Mouse (Mus musculus): ENCODE results near the gene Lancl3. TPM values are rescaled to one million over a fixed set of nuclear protein-coding genes. Genes with fewer than 3 reads are reported as not detected.
"Not testable (repeated sequence)": the region's sequence is repeated elsewhere in the genome, so short reads cannot be mapped to it uniquely, and the experiment has no call there.

Gene Lancl3
- polyA plus RNA-seq, 1 experiment from 2014 or later = 2.9 TPM

GRCm38 (mm10) chrX:9273377-9274002, 73.8 kb downstream of the Lancl3 start:
- no peak for DNase-seq (ENCODE audit: low spot score)
- peak overlapping the region; percentile 70 for H3K9ac ChIP-seq (ENCODE audit: low read length)
- 60% methylated on average over 12 of the region's 12 CpGs for WGBS

GRCm38 (mm10) chrX:9274321-9274720, 74.6 kb downstream of the Lancl3 start:
- no peaks in the 10 kb centered on the region for H3K36me3 ChIP-seq (ENCODE audit: control insufficient read depth, insufficient read depth, low read length)
- no peak overlapping the region for H3K27ac ChIP-seq (ENCODE audit: low read depth, low read length)
- H3K4me3 ChIP-seq (ENCODE audit: low read depth, low read length) = no peak overlapping the region
- H3K4me2 ChIP-seq (ENCODE audit: low read length) = no peak overlapping the region
- no peaks in the 10 kb centered on the region for H3K9me3 ChIP-seq (replicated peaks; ENCODE audit: control insufficient read depth, low read length)
- H3K27me3 ChIP-seq (replicated peaks; ENCODE audit: control insufficient read depth, insufficient read depth, low read length) = no peaks in the 10 kb centered on the region
- no peak overlapping the region for H3K9ac ChIP-seq (ENCODE audit: low read length)
- no peaks in the 10 kb centered on the region for H3K4me1 ChIP-seq (ENCODE audit: control insufficient read depth, insufficient read depth, low read length)
- no peak for ATAC-seq
- WGBS = 72% methylated on average over 8 of the region's 8 CpGs
- no peak for DNase-seq (ENCODE audit: low spot score)

More at GRCm38 (mm10) chrX:9273377-9274002, 73.8 kb downstream of the Lancl3 start:
- Histone ChIP-seq H3K27ac (ENCODE audit: low read depth, low read length) (no peak overlapping the region), H3K9me3 (replicated peaks; ENCODE audit: control insufficient read depth, low read length) (no peaks in the 10 kb centered on the region), H3K4me1 (ENCODE audit: control insufficient read depth, insufficient read depth, low read length) (no peaks in the 10 kb centered on the region), H3K4me3 (ENCODE audit: low read depth, low read length) (peak overlapping the region; percentile 50), H3K27me3 (replicated peaks; ENCODE audit: control insufficient read depth, insufficient read depth, low read length) (no peaks in the 10 kb centered on the region), H3K4me2 (ENCODE audit: low read length) (peak overlapping the region; percentile 49), H3K36me3 (ENCODE audit: control insufficient read depth, insufficient read depth, low read length) (no peaks in the 10 kb centered on the region)
- no peak for ATAC-seq

GRCm38 (mm10) chrX:9283464-9283863, 83.8 kb downstream of the Lancl3 start, which contains the start of gene H2al1m:
Gene H2al1m, plus strand, starts transcription at chrX:9283764.
- H3K9me3 ChIP-seq (replicated peaks; ENCODE audit: control insufficient read depth, low read length); H3K4me2 ChIP-seq (ENCODE audit: low read length); H3K36me3 ChIP-seq (ENCODE audit: control insufficient read depth, insufficient read depth, low read length); H3K4me3 ChIP-seq (ENCODE audit: low read depth, low read length); H3K4me1 ChIP-seq (ENCODE audit: control insufficient read depth, insufficient read depth, low read length); H3K27me3 ChIP-seq (replicated peaks; ENCODE audit: control insufficient read depth, insufficient read depth, low read length); DNase-seq (ENCODE audit: low spot score); H3K27ac ChIP-seq (ENCODE audit: low read depth, low read length); ATAC-seq; H3K9ac ChIP-seq (ENCODE audit: low read length): not testable (repeated sequence)
- no CpG with 5 or more reads among the region's 1 CpGs for WGBS

GRCm38 (mm10) chrX:9293140-9293829, 93.6 kb downstream of the Lancl3 start:
- not testable (repeated sequence) for H3K4me3 ChIP-seq (ENCODE audit: low read depth, low read length); H3K9me3 ChIP-seq (replicated peaks; ENCODE audit: control insufficient read depth, low read length); H3K27ac ChIP-seq (ENCODE audit: low read depth, low read length); H3K36me3 ChIP-seq (ENCODE audit: control insufficient read depth, insufficient read depth, low read length); H3K4me2 ChIP-seq (ENCODE audit: low read length); H3K9ac ChIP-seq (ENCODE audit: low read length); H3K4me1 ChIP-seq (ENCODE audit: control insufficient read depth, insufficient read depth, low read length); ATAC-seq; DNase-seq (ENCODE audit: low spot score); H3K27me3 ChIP-seq (replicated peaks; ENCODE audit: control insufficient read depth, insufficient read depth, low read length)
- 80% methylated on average over 3 of the region's 4 CpGs for WGBS

GRCm38 (mm10) chrX:9298413-9298864, 98.7 kb downstream of the Lancl3 start:
- Histone ChIP-seq H3K4me2 (ENCODE audit: low read length) (no peak overlapping the region), H3K9ac (ENCODE audit: low read length) (no peak overlapping the region)
- ATAC-seq = no peak

GRCm38 (mm10) chrX:9302791-9303190, 103.1 kb downstream of the Lancl3 start:
- H3K4me1 ChIP-seq (ENCODE audit: control insufficient read depth, insufficient read depth, low read length) = no peaks in the 10 kb centered on the region
- H3K4me3 ChIP-seq (ENCODE audit: low read depth, low read length) = no peak overlapping the region
- H3K36me3 ChIP-seq (ENCODE audit: control insufficient read depth, insufficient read depth, low read length) = no peaks in the 10 kb centered on the region

More at GRCm38 (mm10) chrX:9298413-9298864, 98.7 kb downstream of the Lancl3 start:
- Histone ChIP-seq H3K27me3 (replicated peaks; ENCODE audit: control insufficient read depth, insufficient read depth, low read length) (no peaks in the 10 kb centered on the region), H3K4me3 (ENCODE audit: low read depth, low read length) (no peak overlapping the region), H3K9me3 (replicated peaks; ENCODE audit: control insufficient read depth, low read length) (no peaks in the 10 kb centered on the region), H3K27ac (ENCODE audit: low read depth, low read length) (no peak overlapping the region), H3K36me3 (ENCODE audit: control insufficient read depth, insufficient read depth, low read length) (no peaks in the 10 kb centered on the region), H3K4me1 (ENCODE audit: control insufficient read depth, insufficient read depth, low read length) (no peaks in the 10 kb centered on the region)
- no peak for DNase-seq (ENCODE audit: low spot score)
- WGBS = 86% methylated on average over 5 of the region's 5 CpGs

GRCm38 (mm10) chrX:9303455-9303854, 103.8 kb downstream of the Lancl3 start:
- Histone ChIP-seq H3K4me3 (ENCODE audit: low read depth, low read length) (no peak overlapping the region), H3K9ac (ENCODE audit: low read length) (no peak overlapping the region), H3K9me3 (replicated peaks; ENCODE audit: control insufficient read depth, low read length) (no peaks in the 10 kb centered on the region), H3K4me2 (ENCODE audit: low read length) (no peak overlapping the region), H3K27ac (ENCODE audit: low read depth, low read length) (no peak overlapping the region), H3K36me3 (ENCODE audit: control insufficient read depth, insufficient read depth, low read length) (no peaks in the 10 kb centered on the region), H3K27me3 (replicated peaks; ENCODE audit: control insufficient read depth, insufficient read depth, low read length) (no peaks in the 10 kb centered on the region), H3K4me1 (ENCODE audit: control insufficient read depth, insufficient read depth, low read length) (no peaks in the 10 kb centered on the region)
- WGBS = 88% methylated on average over 1 of the region's 1 CpGs
- ATAC-seq (no peak), DNase-seq (ENCODE audit: low spot score) (no peak)

More at GRCm38 (mm10) chrX:9302791-9303190, 103.1 kb downstream of the Lancl3 start:
- DNase-seq (ENCODE audit: low spot score) (no peak), ATAC-seq (no peak)
- no peak overlapping the region for H3K4me2 ChIP-seq (ENCODE audit: low read length)
- H3K9me3 ChIP-seq (replicated peaks; ENCODE audit: control insufficient read depth, low read length) = no peaks in the 10 kb centered on the region
- no peak overlapping the region for H3K27ac ChIP-seq (ENCODE audit: low read depth, low read length)
- no peaks in the 10 kb centered on the region for H3K27me3 ChIP-seq (replicated peaks; ENCODE audit: control insufficient read depth, insufficient read depth, low read length)
- no peak overlapping the region for H3K9ac ChIP-seq (ENCODE audit: low read length)
- 86% methylated on average over 5 of the region's 5 CpGs for WGBS

GRCm38 (mm10) chrX:9316457-9316856, 116.8 kb downstream of the Lancl3 start:
- DNase-seq (ENCODE audit: low spot score); H3K9me3 ChIP-seq (replicated peaks; ENCODE audit: control insufficient read depth, low read length); H3K36me3 ChIP-seq (ENCODE audit: control insufficient read depth, insufficient read depth, low read length); H3K4me1 ChIP-seq (ENCODE audit: control insufficient read depth, insufficient read depth, low read length); H3K27ac ChIP-seq (ENCODE audit: low read depth, low read length); H3K4me3 ChIP-seq (ENCODE audit: low read depth, low read length); H3K9ac ChIP-seq (ENCODE audit: low read length); ATAC-seq; H3K4me2 ChIP-seq (ENCODE audit: low read length); H3K27me3 ChIP-seq (replicated peaks; ENCODE audit: control insufficient read depth, insufficient read depth, low read length): not testable (repeated sequence)
